Mouse (Mus musculus): ENCODE data around the gene Zwilch.
A peak's percentile ranks its signal among the peaks of the same experiment; 100 is the strongest.

Zwilch gene

GRCm38 (mm10) chr9:64100442-64100841, 72.5 kb downstream of the Zwilch start:
- peak; percentile 81 for DNase-seq

DNA sequence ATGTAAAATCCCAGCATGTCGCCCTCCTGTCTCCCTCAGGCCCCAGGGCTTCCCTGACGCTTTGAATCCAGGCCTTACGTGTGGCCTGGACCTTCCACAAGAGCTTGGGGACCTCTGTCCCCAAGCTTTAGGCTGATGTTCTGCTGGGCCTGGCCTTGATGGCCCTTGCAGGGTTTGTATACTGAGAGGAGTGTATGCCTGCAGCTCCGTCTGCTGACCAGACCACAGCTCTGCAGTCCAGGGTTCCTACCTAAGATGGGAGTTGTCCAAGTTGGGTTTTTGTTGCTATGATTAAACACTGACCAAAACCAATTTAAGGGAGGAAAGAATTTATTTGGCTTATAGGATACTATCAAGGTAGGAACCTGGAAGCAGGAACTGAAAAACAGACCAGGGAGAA, 74.6 kb downstream of the Zwilch start:
- no peak for DNase-seq

GRCm38 (mm10) chr9:64094083-64094482, 78.8 kb downstream of the Zwilch start:
- DNase-seq = peak; percentile 47

DNA sequence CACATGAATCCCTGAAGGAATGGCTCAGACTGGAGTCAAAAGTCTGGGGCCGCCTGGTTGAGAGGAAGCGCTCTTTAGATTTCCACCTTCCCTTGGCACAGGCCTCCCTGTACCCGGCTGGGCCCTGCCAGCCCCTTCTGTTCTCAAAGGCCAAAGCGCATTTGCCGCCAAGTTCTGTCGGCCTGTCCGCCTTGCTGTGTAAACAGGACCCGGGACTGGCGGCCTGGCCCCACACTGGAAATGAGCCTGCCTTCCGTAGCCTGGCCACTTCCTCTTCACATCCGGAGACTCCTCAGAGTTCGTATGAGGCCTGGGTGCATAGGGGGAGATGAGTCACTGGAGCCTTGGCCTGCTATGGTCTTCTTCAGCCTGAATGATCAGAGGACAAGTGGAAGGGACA, 83.9 kb downstream of the Zwilch start:
- DNase-seq = peak; percentile 71

DNA sequence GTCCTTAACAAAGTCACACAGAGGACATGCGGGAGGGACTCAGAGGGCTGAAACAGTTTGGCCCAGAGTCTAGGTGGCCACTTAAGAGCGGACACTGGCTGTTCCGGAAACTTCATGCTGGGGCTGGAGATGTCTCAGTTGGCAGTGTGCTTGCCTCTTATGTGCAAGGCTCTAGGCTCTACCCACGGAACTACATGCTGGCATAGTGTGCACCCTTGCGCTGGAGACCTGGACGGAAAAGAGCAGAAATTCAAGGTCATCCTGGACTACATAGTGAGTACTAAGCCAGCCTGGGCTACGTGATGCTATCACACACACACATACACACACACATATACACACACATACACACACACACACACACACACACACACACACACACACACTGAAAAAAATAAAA, 84.6 kb downstream of the Zwilch start:
- DNase-seq = no peak

DNA sequence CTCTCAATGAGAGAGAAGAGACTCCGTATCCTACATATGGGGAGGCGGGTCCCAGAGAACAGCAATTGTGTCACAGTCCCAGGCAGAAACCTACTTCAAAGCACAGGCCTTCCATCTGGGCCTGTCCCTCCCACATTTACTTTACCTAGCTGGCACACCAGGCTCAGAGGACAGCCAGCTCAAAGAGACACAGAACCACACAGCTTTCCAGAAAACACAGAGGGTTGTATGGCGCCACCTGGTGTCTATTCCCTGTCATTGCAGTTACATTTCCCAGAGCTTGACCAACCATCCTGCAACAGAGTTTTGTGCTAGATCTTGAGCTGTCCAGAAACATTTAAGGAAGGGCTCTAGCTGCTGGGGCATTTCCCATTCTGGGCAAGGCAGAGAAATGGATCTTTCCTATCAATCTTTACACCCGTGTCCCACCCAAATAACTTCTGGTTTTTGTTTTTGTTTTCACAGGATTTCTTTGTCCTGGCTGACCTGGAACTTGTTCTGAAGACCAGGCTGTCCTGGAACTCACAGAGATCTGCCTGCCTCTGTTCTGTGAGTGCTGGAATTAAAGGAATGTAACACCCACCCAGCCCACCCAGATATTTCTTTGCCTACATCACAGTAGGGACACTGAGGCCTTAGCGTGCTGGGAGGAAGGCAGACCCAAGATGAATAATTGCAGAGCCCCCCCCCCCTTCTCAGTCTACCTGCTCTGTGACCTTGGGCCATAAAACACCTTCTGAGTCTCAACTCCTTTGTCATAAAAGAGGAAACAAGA, 85.3 kb downstream of the Zwilch start:
- peak; percentile 85 for DNase-seq

All from kidney, postnatal 14 days (tissue).